Mouse (Mus musculus) heart, adult 18-20 months (tissue): ENCODE data around the gene Tk1. TPM values are rescaled to one million over a fixed set of nuclear protein-coding genes. Genes with fewer than 3 reads are reported as not detected.

ENCODE experiments used
- DNase-seq, 2 experiments: peaks; one replicate each; pipeline ENCODE4 v3.0.0; 2021 to 2022; ENCODE audit warnings: mixed read lengths in 1 of 2
- long read RNA-seq, 2 experiments: library from polyadenylated mRNA; stranded (forward); transcript quantifications; one replicate each; pipeline ENCODE4 v2.0.0; 2021
- total RNA-seq, 2 experiments: library from RNA; stranded (reverse); gene quantifications; 2 replicates each; pipeline ENCODE4 v1.2.3; 2021

The Tk1 gene
- 1 to 10 TPM; 1.4 to 1.7 TPM for total RNA-seq
- long read RNA-seq, experiment 1, partial matches to known transcripts: 0 of 1 reads
- long read RNA-seq, experiment 1, other reads (novel, unspliced or antisense): 0 of 1 reads
- long read RNA-seq, experiment 2, partial matches to known transcripts: 0 of 2 reads
- long read RNA-seq, experiment 2, other reads (novel, unspliced or antisense): 2 of 2 reads

DNA sequence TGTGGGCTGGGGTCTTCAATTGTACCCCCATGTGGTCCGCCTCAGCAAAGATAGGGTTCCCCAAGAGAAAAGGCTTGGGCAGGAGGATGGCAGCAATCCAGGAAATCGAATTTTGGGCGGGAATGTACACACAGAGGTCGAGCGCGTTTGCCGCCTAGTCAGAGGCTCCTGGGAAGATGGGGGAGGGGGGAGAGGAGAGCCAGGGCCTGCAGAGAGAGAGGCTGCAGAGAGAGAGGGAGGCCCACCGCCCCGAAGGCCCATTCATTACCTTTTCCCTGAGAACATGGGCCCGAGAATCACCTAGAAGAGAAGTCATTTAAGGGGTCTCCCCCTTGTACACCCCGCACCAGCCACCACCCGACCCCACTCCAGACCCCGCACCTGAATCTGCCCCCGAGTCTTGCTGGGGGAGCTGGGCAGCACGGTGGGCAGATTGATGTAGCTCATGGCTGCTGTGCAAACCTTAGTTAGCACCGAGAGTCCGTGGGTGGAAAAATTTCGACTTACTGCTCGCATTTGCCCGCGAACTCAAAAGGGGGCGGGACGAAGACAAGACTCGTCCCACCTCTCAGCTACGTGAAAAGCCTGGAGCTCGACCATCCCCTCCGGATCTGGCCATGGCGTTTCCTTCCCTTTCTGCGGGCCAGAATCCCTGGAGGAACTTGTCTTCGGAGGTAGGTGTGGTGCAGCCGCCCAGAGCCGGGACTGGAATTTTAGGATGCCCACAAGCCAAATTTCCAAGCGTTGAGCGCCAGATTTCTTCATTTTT lies at the start of gene Tk1, which contains the start of gene Afmid:
TSS of gene Tk1 (minus strand) at position 760 of the 769 bp plus-strand sequence.
TSS of gene Afmid (plus strand) at position 592 of the 769 bp plus-strand sequence.
- DNase-seq: peak; percentile 77 to 85

DNA sequence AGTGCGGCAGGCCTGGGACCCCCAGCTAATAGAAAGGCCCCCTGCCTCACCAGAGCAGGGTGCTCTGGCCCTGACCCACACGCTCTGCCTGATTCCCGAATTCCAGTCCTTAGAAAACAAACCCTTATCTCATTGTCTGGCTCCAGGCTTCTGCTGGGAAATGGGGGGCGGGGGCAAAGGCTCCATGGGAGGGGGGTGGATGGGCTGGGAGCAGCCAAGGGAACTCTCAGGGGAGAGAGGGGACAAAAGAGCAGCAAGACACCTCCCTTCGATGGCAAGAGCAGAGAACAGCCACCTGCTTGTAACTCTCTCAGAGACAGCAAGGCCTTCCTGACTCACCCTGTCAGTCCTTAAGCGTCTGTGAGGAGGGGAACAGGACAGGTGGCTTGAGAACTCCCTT lies 49.8 kb upstream of the Tk1 start:
- no peak for DNase-seq

DNA sequence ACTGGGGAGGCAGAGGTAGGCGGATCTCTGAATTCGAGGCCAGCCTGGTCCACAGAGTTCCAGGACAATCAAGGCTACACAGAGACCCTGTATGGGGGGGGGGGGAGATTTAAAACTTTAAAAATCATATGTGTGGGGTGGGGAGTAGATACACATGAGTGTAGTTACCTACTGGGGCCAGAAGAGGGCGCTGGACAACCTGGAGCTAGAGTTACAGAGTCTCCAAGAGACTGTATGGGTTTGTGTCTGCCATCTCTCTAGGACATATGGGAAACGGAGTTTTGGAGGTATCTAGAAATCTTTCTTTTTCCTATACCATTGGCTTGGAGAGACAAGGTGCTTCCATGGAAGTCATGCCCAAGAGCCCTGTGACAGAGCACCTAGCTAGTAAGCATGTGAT lies 48.5 kb upstream of the Tk1 start:
- DNase-seq: no peak

DNA sequence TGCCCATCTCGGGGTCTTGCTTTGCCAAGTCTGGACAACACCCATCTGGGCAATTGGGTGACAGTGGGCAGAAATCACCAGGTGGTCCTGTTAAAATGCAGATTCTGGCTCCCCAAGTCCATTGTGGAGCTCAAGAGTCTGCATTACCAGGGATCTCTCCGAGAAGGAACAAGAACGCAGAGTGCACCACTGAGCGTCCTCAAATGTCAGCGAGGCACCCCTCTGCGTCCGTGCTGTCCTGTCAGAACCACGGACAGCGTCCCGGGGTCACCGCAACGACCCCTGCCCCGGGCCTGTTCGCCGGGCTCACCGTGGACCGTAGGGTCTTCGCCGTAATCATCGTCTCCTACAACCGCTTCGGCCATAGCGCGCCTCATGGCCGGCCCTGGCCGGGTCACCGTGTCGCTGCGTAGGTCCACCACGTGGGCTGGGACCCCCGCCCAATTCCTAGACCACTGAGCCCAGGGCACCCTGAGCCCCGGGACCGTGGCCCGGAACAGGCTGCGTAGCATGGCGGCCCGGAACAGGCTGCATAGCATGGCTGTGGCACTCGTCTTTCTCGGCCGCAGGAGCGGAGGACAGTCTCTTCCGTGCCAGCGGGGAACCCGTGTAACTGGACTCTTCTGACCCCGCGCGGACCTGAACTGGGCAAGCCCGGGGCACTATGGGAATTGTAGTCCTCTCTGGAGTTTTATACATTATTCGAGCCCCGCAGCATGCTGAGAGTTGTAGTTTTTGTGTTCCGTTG lies 47.1 kb upstream of the Tk1 start, which contains the start of gene Tha1:
TSS of gene Tha1 (minus strand) at position 621 of the 748 bp plus-strand sequence.
- peak; percentile 88 for DNase-seq

DNA sequence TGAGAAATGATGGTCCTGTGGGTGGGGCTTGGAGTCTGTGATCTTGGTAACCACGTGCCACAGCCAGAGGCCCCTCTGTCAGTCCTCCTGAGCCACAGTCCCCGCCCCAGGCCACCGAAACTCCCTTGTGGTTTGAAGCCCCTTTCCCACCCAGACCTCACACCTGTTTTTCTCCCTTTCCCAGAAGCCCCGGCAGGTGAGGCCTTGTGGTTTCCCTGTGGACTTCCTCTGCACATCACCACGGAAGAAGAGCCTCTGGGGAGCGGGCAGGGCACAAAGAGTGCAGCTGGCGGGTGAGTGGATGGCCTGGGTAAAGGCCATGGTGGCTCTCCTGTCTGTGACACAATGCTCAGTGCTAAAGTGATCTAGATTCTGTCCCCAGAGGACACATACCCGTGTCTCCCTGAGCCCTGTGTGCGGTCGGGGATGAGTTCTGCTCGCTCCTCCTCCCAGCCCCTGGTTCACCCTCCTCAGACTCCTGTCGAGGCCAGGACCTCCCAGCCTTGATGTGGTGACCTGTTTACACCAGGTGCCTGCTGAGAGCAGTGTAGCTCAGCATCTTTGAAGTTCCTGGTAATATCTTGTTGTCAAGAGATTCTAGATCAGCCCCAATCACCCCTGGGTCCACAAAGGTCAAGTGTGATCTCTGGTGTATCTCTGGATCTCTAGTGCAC lies 46.2 kb upstream of the Tk1 start:
- DNase-seq: peak in 1 of 2 experiments; percentile 44

GRCm38 (mm10) chr11:117871376-117871775 lies 45.5 kb upstream of the Tk1 start:
- no peak for DNase-seq

DNA sequence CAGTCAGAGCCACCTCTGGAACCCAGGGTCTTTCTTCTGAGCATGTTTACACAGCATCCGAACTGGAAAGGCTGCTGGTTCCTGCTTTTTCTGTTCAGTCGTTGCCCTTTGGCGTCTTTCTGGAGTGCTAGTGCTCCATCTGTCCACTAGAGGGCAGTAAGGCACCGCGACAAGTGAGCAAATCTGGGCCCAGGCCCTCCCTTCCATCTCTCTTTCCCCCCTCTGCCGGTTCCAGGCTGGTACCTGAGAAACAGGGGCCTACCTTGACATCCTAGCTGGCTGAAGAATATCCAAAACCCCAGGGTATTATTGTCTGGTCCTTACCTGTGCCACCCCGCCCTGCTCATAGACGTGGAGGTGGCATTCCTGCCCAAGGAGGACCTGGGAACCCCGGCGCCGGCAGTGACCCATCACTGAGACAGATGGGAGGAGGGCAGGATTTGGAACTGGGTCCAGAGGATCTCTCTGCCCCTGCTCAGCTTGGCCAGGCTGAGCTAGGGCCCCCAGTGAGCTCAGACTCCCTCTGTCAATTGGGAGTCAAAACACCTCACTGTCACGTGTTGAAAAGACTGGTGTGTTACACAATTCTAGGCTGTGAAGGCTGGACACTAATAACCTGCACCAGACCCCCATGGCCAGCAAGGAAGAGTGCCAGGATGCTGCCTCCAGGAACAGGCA lies 44.9 kb upstream of the Tk1 start:
- DNase-seq: peak; percentile 79 to 91

- no peak for DNase-seq
These were observed 40.1 kb upstream of the Tk1 start for GRCm38 (mm10) chr11:117865988-117866387.

DNA sequence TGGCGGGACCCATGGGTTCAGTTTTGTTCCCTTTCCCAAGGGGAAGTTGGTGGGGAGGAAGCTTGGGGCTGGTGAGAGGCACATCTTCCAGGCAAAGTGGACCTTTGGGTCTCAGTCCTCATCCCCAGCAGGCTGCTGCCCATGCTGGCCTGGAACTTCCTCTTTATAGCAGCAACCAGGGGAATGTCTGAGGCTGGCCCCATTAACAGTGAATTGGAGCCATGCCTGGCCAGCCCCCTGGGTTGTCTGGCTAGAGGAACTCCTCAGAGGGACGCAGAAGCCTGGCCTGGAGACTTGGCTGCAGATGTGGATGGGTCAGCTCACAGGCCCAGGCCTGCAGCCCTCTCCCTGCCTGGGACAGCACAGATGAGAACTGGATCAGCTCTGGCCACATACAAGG lies 38.9 kb upstream of the Tk1 start:
- no peak for DNase-seq

GRCm38 (mm10) chr11:117863174-117863856 lies 37.4 kb upstream of the Tk1 start:
- no peak for DNase-seq

- DNase-seq: no peak
These were observed 34.7 kb upstream of the Tk1 start, which contains the start of gene Tmem235 for GRCm38 (mm10) chr11:117860601-117861000. Tmem235 (plus strand) TSS chr11:117860752.

- DNase-seq: no peak
These were observed 32.5 kb upstream of the Tk1 start for GRCm38 (mm10) chr11:117858392-117858791.

- no peak for DNase-seq
These were observed 31.6 kb upstream of the Tk1 start for GRCm38 (mm10) chr11:117857462-117857861.

DNA sequence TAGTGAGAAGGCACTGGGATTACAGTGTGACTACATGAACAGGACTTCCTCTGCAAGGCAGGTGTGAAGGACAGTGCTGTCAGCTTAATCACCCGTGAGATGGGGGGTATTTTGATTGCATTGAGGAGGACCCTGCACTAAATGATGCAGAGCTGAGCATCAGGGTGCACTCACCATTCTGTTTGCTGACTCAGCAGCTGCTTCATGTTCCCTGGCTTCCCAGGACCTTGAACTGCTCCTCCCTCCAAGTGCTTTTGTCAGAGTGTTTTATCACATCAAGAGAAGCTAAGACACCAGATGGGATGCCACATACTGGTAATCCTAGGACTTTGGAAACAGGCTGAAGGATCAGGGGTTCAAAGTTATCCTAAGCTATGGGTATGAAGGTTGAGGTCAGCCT lies 30.1 kb upstream of the Tk1 start:
- no peak for DNase-seq

DNA sequence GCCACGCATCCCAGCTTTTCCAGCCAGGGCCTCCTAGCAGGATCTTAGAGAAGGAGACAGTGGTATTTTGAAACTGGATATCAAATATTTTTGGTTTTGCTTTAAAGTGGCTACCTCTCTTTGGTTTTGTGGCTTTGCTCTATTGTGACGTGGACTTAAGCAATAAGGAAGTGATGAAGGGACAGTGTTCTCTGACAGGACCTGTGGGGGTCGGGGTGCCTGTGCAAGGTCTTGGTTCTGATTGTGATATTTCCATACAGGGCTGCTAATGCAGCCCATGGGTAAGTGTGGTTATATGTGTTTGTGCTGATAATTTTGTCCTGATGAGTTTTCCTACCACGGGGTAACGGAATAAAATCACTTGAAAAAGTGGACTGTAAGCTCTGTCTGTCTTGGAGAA lies 29.5 kb upstream of the Tk1 start:
- DNase-seq: no peak

- no peak for DNase-seq
These were observed 28.3 kb upstream of the Tk1 start for GRCm38 (mm10) chr11:117854241-117854640.

DNA sequence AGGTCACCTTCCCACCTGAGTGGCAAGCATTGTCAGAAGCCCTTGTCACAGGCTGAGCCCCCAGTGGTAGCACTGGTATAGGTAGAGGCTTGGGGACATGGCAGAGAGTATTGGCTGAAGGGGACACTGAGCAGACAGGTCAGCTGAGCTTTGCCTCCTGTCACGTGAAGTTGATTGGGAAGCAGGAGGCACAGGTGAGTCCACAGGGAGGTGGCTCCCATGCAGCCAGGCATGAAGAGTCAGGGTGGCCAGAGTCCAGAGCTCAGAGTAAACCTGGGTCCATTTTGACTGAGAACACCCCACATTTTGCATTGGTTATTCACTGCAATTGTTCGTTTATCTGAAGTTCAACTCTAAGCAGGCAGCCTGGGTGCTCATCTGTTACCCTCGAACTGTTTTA lies 27.0 kb upstream of the Tk1 start:
- DNase-seq: no peak

DNA sequence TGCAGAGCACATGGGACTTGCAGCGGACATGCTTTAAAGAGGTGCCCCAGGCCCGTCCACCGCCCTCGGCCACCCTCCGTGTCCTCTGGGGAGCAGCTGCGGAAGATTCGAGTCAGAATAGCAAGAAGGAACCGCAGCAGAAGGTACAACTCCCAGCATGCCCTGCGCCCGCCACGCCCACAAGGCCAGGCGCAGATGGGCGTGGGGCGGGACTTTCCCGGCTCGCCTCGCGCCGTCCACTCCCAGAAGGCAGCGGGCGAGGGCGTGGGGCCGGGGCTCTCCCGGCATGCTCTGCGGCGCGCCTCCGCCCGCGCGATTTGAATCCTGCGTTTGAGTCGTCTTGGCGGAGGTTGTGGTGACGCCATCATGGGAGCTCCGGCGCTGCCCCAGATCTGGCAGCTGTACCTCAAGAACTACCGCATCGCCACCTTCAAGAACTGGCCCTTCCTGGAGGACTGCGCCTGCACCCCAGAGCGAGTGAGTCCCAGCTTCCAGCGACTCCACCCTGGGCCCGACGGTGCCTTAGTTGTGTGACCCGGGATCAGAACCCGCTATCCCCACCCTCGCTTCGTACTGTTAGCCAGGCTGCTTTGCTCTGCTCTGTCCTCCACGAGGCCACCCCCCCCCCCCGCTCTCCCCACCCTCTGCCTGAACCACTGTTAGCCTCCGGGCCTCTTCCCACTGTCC lies 23.2 kb upstream of the Tk1 start, which contains the start of gene Birc5:
TSS of gene Birc5 (plus strand) at position 267 of the 687 bp plus-strand sequence.
- peak; percentile 96 to 97 for DNase-seq

DNA sequence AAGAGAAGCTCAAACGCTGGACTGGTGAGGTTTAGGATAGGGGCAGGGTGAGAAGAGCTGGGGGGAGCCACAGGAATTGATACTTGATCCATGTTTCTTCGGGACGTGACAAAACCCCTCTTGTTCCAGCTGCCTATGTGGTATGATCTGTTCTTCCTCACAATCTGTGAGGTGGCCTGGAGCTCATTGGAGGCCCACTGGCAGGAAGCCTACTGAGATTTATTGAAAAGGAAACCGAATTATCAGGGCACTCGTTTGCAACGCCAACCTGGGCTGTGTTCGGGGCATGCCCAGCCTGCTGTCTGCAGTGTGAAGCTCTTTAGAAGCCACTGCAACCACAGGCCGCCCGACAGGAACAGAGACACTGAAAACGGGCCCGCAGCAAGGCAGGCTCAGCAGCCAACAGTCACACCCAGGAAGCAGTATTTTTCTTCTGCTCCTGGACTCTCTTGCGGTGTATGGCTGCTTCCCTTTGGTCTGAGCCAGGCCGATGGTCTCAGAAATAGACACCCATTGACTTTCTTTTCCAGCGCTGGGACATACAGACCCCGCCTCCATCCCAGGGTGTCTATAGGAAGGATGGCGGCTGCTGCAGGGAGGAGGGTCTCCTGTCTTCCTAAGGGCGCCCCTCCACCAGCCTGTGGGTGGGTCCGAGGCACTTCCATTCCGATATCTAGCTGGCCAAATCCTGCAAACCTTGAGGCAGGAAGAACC lies 22.5 kb upstream of the Tk1 start:
- DNase-seq: peak in 1 of 2 experiments; percentile 63
